Mouse (Mus musculus) hindbrain, embryonic 15.5 days (tissue): Measurements from ENCODE around the gene Med12l. TPM values are rescaled to one million over a fixed set of nuclear protein-coding genes. Genes with fewer than 3 reads are reported as not detected.

ENCODE experiments used
- ATAC-seq: fragments of 200-750 bp; cut with Nextera tagmentation; 2 replicates; pipeline ENCODE4 v1.8.0; 2017; ENCODE audit warnings: low read depth, moderate number of reproducible peaks, moderate TSS enrichment; ENCODE audit not compliant: low FRiP score
- H3K27ac ChIP-seq: fragments of 300-500 bp; sonication (generic); replicated peaks from 2 replicates; pipeline ENCODE4 v1.5.1; 2015; ENCODE audit warnings: mild to moderate bottlenecking, inconsistent platforms
- H3K27me3 ChIP-seq: fragments of 300-500 bp; sonication (generic); 2 replicates; pipeline ENCODE4 v1.6.1; 2015; ENCODE audit warnings: control low read depth, inconsistent platforms
- H3K36me3 ChIP-seq: fragments of 300-500 bp; sonication (generic); 2 replicates; pipeline ENCODE4 v1.6.1; 2015; ENCODE audit warnings: control low read depth, inconsistent platforms
- H3K4me1 ChIP-seq: fragments of 300-500 bp; sonication (generic); replicated peaks from 2 replicates; pipeline ENCODE4 v1.6.1; 2015; ENCODE audit warnings: control low read depth, inconsistent platforms
- H3K4me2 ChIP-seq: fragments of 300-500 bp; sonication (generic); 2 replicates; pipeline ENCODE4 v1.6.1; 2015; ENCODE audit warnings: moderate library complexity, mild to moderate bottlenecking, inconsistent platforms
- H3K4me3 ChIP-seq: fragments of 300-500 bp; sonication (generic); 2 replicates; pipeline ENCODE4 v1.5.1; 2015; ENCODE audit warnings: mild to moderate bottlenecking, inconsistent platforms
- H3K9ac ChIP-seq: fragments of 300-500 bp; sonication (generic); 2 replicates; pipeline ENCODE4 v1.6.1; 2015; ENCODE audit warnings: inconsistent platforms
- H3K9me3 ChIP-seq: fragments of 300-500 bp; sonication (generic); 2 replicates; pipeline ENCODE4 v1.6.1; 2016; ENCODE audit warnings: control low read depth, inconsistent platforms
- WGBS: fragments of 180-500 bp; shearing (Covaris S2); methylation state at CpG from one replicate; pipeline ENCODE4 v1.1.7; 2015; 5-methylcytosine and 5-hydroxymethylcytosine counted together
- polyA plus RNA-seq: library from polyadenylated mRNA; unstranded; fragments of >200 nt; fragmentation: Nextera tagmentation; extraction: Ambion mirVana; gene quantifications from 2 replicates; pipeline ENCODE4 v1.2.1, GENCODE M21; 2015

Med12l gene
- polyA plus RNA-seq, 1 experiment from 2014 or later = 4.2 TPM

DNA sequence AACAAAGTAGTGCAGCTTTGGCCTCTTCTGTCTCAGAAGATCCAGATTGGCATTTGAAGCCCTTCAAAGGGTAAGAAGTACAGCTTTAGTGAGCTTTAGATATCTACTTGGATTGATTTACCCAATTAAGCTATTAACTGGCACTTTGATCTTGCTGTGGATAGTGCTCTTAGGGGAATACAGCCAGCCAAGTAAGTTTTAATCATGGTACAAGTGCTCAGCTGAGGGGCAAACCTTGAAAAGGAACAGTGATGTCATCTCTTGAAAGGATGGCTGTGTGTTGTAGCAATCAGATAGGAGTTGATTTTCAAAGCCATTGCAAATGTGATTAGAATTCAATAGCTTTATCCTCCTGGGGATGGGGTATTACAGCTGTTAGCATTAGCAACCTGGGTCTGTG lies 176.5 kb downstream of the Med12l start:
- no peaks in the 10 kb centered on the region for H3K36me3 ChIP-seq
- no peak for ATAC-seq
- H3K27me3 ChIP-seq = no peaks in the 10 kb centered on the region
- H3K4me3 ChIP-seq = no peak overlapping the region
- no peak overlapping the region for H3K9ac ChIP-seq
- no peak overlapping the region for H3K27ac ChIP-seq
- no peak overlapping the region for H3K4me2 ChIP-seq
- no peaks in the 10 kb centered on the region for H3K9me3 ChIP-seq
- no peaks in the 10 kb centered on the region for H3K4me1 ChIP-seq

- H3K9me3 ChIP-seq = no peaks in the 10 kb centered on the region
These were observed 180.0 kb downstream of the Med12l start for GRCm38 (mm10) chr3:59185662-59186061.

GRCm38 (mm10) chr3:59187336-59187735 lies 181.7 kb downstream of the Med12l start:
- no peaks in the 10 kb centered on the region for H3K27me3 ChIP-seq
- H3K36me3 ChIP-seq = no peaks in the 10 kb centered on the region
- no peak overlapping the region for H3K4me2 ChIP-seq
- no peak overlapping the region for H3K9ac ChIP-seq
- H3K27ac ChIP-seq = no peak overlapping the region
- H3K4me3 ChIP-seq = no peak overlapping the region
- no peaks in the 10 kb centered on the region for H3K9me3 ChIP-seq
- H3K4me1 ChIP-seq = no peaks in the 10 kb centered on the region
- no peak for ATAC-seq
- 87% methylated on average over 4 of the region's 4 CpGs for WGBS

More at GRCm38 (mm10) chr3:59185662-59186061, 180.0 kb downstream of the Med12l start:
- H3K4me3 ChIP-seq = no peak overlapping the region
- no peaks in the 10 kb centered on the region for H3K36me3 ChIP-seq
- no peaks in the 10 kb centered on the region for H3K27me3 ChIP-seq
- no peaks in the 10 kb centered on the region for H3K4me1 ChIP-seq
- H3K9ac ChIP-seq = no peak overlapping the region
- H3K27ac ChIP-seq = no peak overlapping the region
- H3K4me2 ChIP-seq = no peak overlapping the region
- 86% methylated on average over 4 of the region's 4 CpGs for WGBS
- no peak for ATAC-seq

- H3K9me3 ChIP-seq = no peaks in the 10 kb centered on the region
- no peaks in the 10 kb centered on the region for H3K27me3 ChIP-seq
- no peak for ATAC-seq
- H3K4me3 ChIP-seq = no peak overlapping the region
- no peaks in the 10 kb centered on the region for H3K36me3 ChIP-seq
- no peak overlapping the region for H3K9ac ChIP-seq
- no peaks in the 10 kb centered on the region for H3K4me1 ChIP-seq
- 96% methylated on average over 6 of the region's 6 CpGs for WGBS
- no peak overlapping the region for H3K4me2 ChIP-seq
- no peak overlapping the region for H3K27ac ChIP-seq
These were observed 186.0 kb downstream of the Med12l start for GRCm38 (mm10) chr3:59191674-59192073.

DNA sequence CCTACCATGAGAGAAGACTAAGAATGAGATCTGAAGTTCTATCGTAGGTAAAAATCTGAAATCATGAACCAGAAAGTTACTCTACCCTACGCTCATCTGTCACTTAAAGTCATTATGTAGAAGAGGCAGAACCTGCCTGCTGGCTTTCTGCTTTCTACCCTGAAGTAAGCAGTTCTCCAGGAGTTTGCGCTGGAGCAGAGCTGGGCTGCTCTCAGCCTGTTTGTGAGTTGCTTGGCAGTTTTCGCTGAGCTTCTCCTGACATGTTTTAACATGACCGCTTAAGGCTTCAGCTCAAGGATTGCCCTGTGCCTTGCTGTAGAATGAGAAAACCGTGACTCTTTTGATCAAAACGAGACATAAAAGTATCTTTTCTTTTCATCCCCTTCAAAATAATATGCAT lies 188.5 kb downstream of the Med12l start:
- Histone ChIP-seq H3K9ac (no peak overlapping the region), H3K4me1 (no peaks in the 10 kb centered on the region), H3K4me2 (no peak overlapping the region), H3K27ac (no peak overlapping the region), H3K27me3 (no peaks in the 10 kb centered on the region), H3K9me3 (no peaks in the 10 kb centered on the region), H3K36me3 (no peaks in the 10 kb centered on the region), H3K4me3 (no peak overlapping the region)
- no peak for ATAC-seq
- WGBS = 92% methylated on average over 7 of the region's 7 CpGs

DNA sequence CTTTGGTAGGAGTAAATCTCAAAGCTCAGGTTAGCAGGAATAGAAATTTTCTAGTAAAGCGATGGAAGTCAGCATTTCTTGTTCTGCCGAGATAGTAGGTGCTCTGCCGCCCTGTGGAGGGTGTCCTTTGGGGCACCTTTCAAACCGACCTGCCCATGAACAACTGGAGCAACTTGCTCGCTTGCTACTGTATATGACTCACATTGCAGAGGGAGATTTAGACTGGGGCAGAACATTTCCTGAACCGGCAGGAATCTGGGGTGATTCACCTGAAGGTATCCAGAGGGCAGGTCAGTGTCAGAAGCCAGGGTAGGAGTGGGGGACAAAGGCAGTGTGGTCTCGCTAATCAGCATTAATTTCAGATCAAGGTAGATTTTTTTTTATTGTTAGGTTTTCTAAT lies 189.3 kb downstream of the Med12l start, which contains the start of gene Gpr87:
Gene Gpr87, minus strand, starts transcription at position 167 of the 400 bp plus-strand sequence.
- no peak for ATAC-seq
- no peaks in the 10 kb centered on the region for H3K4me1 ChIP-seq
- H3K9ac ChIP-seq = no peak within 1 kb of the TSS
- H3K4me3 ChIP-seq = no peak within 1 kb of the TSS
- no peaks in the 10 kb centered on the region for H3K27me3 ChIP-seq
- H3K4me2 ChIP-seq = no peak within 1 kb of the TSS
- no peak within 1 kb of the TSS for H3K27ac ChIP-seq
- H3K36me3 ChIP-seq = no peaks in the 10 kb centered on the region
- WGBS = 90% methylated on average over 7 of the region's 7 CpGs
- H3K9me3 ChIP-seq = no peaks in the 10 kb centered on the region

DNA sequence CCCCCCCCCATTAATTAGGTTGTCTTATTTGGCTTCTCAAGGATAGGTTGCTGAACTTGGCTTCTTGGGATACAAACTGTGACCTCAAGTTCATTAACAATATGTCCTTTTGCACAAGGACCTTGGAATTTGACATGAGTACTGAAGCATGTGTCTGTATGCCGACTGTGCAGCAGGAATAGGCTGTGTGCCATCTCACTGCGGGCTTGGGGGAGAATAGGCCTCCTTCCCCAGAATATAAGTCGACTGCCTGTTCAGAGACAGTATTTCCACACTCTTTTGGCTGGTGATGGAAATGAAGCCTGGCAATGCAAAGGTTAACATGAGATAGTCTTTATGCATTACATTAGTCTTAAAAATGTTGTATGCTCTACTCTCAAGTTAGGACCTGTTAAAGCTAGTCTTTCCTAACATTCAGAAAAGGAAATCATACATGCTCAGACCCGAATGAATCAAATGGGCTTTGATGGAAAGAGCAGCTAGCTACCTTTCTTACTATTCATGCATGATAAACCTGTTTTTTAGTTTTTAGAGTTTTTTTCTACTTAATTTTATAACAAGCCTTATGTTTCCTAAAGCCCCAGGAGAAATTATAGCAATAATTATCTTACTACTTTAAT lies 191.8 kb downstream of the Med12l start:
- Histone ChIP-seq H3K27me3 (no peaks in the 10 kb centered on the region), H3K4me1 (no peaks in the 10 kb centered on the region), H3K9me3 (no peaks in the 10 kb centered on the region), H3K9ac (no peak overlapping the region), H3K27ac (no peak overlapping the region), H3K4me2 (no peak overlapping the region), H3K36me3 (no peaks in the 10 kb centered on the region), H3K4me3 (no peak overlapping the region)
- WGBS = 79% methylated on average over 4 of the region's 4 CpGs
- ATAC-seq = no peak

DNA sequence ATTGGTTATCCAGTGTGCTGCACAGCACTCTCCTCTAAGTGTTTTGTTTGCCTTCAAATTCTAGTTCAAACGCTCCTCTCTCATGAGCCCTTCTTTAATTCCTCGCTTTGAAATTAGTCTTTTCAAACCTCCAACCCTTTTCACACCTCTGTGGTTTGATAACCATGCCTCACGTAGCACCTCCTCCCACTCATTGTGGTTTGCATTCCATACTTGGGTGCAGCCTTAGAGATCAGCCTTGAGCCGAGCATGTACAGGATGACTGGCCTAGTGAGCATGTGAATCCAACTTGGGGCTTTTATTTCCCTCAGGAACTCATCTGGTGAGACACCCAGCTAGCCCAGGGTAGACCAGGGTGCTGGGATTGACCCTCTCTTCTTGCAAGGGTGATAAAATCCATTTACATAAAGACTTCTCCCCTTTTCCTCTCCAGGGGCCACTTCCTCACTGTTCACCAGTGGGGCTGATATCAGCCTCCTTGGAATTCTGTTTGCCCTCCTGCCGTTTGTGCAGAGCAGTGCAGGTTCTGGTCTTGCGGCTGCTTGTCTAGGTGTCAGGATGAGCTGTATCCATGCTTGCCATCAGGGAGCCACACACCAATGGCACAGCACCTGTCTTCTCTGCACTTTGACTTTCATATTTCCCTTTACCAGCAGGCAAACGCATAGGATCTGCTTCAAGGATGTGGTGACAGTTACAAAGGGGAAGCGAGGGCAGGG lies 198.3 kb downstream of the Med12l start:
- Histone ChIP-seq H3K4me3 (no peak overlapping the region), H3K9me3 (no peaks in the 10 kb centered on the region), H3K4me2 (no peak overlapping the region), H3K9ac (no peak overlapping the region), H3K4me1 (no peaks in the 10 kb centered on the region), H3K27me3 (no peaks in the 10 kb centered on the region), H3K36me3 (no peaks in the 10 kb centered on the region), H3K27ac (no peak overlapping the region)
- 83% methylated on average over 8 of the region's 8 CpGs for WGBS
- no peak for ATAC-seq

GRCm38 (mm10) chr3:59204719-59205503 lies 199.3 kb downstream of the Med12l start:
- 87% methylated on average over 11 of the region's 11 CpGs for whole genome bisulfite sequencing
- Histone ChIP-seq H3K9me3 (no peaks in the 10 kb centered on the region), H3K4me1 (no peaks in the 10 kb centered on the region), H3K4me3 (no peak overlapping the region), H3K36me3 (no peaks in the 10 kb centered on the region), H3K9ac (no peak overlapping the region), H3K4me2 (no peak overlapping the region), H3K27ac (no peak overlapping the region), H3K27me3 (no peaks in the 10 kb centered on the region)
- no peak for ATAC-seq

GRCm38 (mm10) chr3:59205941-59206340 lies 200.3 kb downstream of the Med12l start:
- H3K9ac ChIP-seq = no peak overlapping the region
- 79% methylated on average over 4 of the region's 4 CpGs for WGBS
- H3K27me3 ChIP-seq = no peaks in the 10 kb centered on the region
- H3K4me3 ChIP-seq = no peak overlapping the region
- ATAC-seq = no peak
- no peak overlapping the region for H3K27ac ChIP-seq
- no peaks in the 10 kb centered on the region for H3K4me1 ChIP-seq
- H3K4me2 ChIP-seq = no peak overlapping the region
- H3K36me3 ChIP-seq = no peaks in the 10 kb centered on the region
- H3K9me3 ChIP-seq = no peaks in the 10 kb centered on the region

- no peaks in the 10 kb centered on the region for H3K4me1 ChIP-seq
- H3K27me3 ChIP-seq = no peaks in the 10 kb centered on the region
- H3K4me2 ChIP-seq = no peak overlapping the region
- ATAC-seq = peak; percentile 69
- H3K36me3 ChIP-seq = no peaks in the 10 kb centered on the region
- 65% methylated on average over 4 of the region's 4 CpGs for WGBS
- no peaks in the 10 kb centered on the region for H3K9me3 ChIP-seq
- H3K4me3 ChIP-seq = no peak overlapping the region
- H3K27ac ChIP-seq = no peak overlapping the region
- no peak overlapping the region for H3K9ac ChIP-seq
These were observed 203.3 kb downstream of the Med12l start for GRCm38 (mm10) chr3:59208650-59209548.
